Mouse (Mus musculus) heart, postnatal 14 days (tissue): ENCODE data around the gene Psen1. TPM values are rescaled to one million over a fixed set of nuclear protein-coding genes. Genes with fewer than 3 reads are reported as not detected.

Source experiments
- DNase-seq, 2 experiments: peaks; one replicate each; pipeline ENCODE4 v3.0.0; 2021 to 2022
- intact Hi-C: fragments of 180-260 bp; cut with DNase I; formaldehyde crosslinking; loops from one replicate; pipeline ENCODE4 v1.15.1; 2025
- long read RNA-seq, 2 experiments: library from polyadenylated mRNA; stranded (forward); transcript quantifications; one replicate each; pipeline ENCODE4 v2.0.0; 2021
- total RNA-seq, 2 experiments: library from RNA; stranded (reverse); gene quantifications; 2 replicates each; pipeline ENCODE4 v1.2.3; 2021

Gene Psen1
- 10 to 100 TPM; 31.7 to 37.3 TPM for total RNA-seq
- long read RNA-seq, experiment 1, transcript Psen1-201 (12 exons, 2,690 nt): major isoform, 27 of 30 reads
- long read RNA-seq, experiment 1, partial matches to known transcripts: 2 of 30 reads
- long read RNA-seq, experiment 1, other reads (novel, unspliced or antisense): 1 of 30 reads
- long read RNA-seq, experiment 2, transcript Psen1-201 (12 exons, 2,690 nt): major isoform, 36 of 46 reads
- long read RNA-seq, experiment 2, partial matches to known transcripts: 5 of 46 reads
- long read RNA-seq, experiment 2, other reads (novel, unspliced or antisense): 5 of 46 reads

- DNase-seq: peak; percentile 93 to 96
- intact Hi-C loops: no loop called here
Measured at GRCm38 (mm10) chr12:83687934-83688315, at the start of gene Psen1. Gene Psen1 (plus strand): TSS chr12:83688152.

DNA sequence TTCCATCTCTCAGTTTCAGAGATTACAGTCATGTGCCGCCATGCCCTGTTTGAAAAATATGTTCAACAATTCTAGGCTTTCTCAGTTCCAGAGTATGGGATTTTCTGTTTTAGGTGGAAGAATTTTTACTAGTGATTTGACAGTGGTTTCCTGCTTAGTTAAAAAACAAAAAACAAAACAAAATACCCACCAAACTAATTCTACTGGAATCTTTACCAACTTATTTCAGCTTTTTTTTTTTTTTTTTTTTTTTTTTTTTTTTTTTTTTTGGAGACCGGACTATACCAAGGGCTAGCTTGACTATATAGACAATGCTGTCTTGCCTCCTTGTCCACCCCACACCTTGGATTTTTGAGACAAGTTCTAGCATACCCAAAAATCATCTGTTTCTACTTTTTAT, 46.7 kb upstream of the Psen1 start:
- no peak for DNase-seq
- intact Hi-C loops: no loop called here

GRCm38 (mm10) chr12:83643116-83643515, 44.8 kb upstream of the Psen1 start:
- intact Hi-C loops: no loop called here
- DNase-seq: no peak

- DNase-seq: no peak
- intact Hi-C loops: no loop called here
Measured at GRCm38 (mm10) chr12:83650346-83650745, 37.6 kb upstream of the Psen1 start.

DNA sequence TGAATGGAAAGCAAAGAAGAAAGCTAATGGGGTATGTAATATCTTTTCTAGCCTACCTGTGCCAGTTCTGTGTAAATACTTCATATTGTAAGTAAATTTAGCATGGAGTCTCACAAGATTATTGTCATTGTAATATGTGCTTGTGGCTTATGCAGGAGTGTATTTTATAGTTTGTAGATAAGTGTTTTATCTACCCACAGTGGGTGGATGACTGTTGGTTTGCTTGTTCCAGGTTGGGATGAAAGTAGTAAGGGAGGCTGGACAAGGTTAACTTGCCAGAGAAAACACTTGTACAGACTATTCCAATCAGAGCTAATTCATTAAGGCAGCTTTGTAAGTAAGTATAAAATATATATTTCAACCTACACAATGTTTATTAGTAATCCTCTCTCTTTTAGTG, 36.5 kb upstream of the Psen1 start:
- intact Hi-C loops: no loop called here
- DNase-seq: no peak

DNA sequence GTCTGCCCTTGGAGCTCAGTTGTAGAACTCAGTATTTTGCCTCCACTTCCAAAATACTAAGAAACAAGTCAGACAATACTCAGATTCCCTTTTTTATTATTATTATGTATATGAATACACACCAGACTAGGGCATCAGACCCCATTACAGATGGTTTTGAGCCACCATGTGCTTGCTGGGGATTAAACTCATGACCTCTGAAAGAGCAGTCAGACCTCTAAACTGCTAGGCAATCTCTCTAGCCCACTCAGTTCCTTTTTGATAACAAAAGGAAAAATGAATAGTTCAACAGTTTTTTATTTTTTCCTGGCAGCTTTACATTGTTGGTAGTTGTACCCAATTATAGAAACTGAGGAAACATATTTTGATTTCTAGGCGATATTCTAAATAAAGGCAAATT, 2.5 kb upstream of the Psen1 start:
- DNase-seq: no peak
- intact Hi-C loops: no loop called here

- DNase-seq: no peak
- intact Hi-C loops: no loop called here
Measured at GRCm38 (mm10) chr12:83686575-83687350, 1.2 kb upstream of the Psen1 start.

GRCm38 (mm10) chr12:83688316-83689086, 549 bp downstream of the Psen1 start:
- intact Hi-C loops: no loop called here

DNA sequence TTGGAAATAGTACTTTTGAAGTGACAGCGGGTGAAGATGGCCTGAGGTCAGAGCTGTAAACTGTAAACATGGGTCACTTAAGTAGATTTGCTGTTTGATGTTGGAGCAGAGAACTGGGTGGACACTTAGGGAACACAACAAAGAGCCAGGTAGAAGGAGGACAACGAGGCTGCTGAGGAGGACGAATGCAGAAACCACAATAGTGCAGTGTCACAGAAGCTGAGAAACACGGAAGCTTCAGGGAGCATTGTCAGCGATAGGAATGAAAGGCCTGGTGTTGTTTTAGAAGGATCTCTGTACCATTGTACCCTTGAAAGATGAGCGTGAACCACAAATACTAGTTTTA, 1.1 kb downstream of the Psen1 start:
- no peak for DNase-seq
- intact Hi-C loops: no loop called here

More at GRCm38 (mm10) chr12:83688316-83689086, 549 bp downstream of the Psen1 start:
- no peak for DNase-seq

DNA sequence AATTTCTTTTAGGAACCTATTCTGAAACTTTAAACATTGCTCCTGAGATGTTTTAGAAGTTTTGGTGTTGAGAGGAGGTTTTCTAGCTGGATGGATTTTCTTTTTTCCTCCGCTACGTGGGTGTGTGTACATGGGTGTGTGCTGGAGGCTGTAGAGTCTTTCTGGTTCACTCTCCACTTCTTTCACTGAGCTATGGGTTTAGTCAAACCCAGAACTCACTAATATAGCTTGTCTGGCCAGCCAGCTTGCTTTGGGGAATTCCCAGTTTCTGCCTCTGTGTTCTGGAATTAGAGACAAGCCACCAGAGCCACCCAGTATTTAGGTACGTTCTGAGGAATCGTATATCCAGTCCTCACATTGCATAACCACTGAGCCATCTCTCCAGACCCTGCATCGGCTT, 6.1 kb downstream of the Psen1 start:
- intact Hi-C loops: no loop called here
- DNase-seq: no peak

DNA sequence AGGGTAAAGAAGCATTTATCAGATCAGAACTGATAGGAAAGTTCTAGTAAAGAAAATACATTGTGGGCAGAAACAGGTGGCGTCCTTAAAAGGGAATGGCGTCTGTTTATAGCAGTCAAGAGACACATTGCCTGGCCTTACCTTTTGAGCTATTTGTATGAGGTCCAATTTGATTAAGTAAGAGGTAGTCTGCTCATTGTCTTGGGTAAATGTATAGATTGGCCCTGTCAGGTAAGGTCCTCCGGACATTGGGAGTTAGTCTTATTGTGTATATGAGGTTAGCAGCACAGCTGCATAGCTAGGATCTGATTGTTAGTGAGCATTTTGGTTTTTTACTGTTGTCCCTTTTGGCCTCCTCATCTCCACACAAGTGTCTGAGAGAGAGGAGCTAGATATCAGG, 6.7 kb downstream of the Psen1 start:
- intact Hi-C loops: no loop called here

DNA sequence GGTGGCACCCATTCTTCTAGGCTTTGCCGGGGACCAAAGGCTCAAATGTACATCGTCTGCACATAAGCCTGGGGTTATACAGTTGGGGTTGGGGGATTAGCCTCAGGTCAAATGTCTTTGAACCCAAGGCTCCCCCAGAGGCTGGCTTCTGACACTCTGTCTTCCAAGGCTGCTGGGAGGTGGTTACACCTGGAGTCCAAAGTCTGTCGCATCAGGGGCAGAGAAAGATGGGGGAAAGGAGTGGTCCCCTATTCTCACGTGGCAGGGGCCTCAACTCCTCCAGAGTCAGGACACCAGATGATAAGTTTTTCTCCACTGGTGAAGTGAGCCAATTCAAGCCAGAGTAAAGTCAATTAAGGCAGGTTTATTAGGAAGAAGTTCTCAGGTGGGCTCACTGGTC, 10.7 kb downstream of the Psen1 start:
- intact Hi-C loops: no loop called here
- no peak for DNase-seq

More for the DNA sequence above, 6.7 kb downstream of the Psen1 start:
- DNase-seq: no peak

DNA sequence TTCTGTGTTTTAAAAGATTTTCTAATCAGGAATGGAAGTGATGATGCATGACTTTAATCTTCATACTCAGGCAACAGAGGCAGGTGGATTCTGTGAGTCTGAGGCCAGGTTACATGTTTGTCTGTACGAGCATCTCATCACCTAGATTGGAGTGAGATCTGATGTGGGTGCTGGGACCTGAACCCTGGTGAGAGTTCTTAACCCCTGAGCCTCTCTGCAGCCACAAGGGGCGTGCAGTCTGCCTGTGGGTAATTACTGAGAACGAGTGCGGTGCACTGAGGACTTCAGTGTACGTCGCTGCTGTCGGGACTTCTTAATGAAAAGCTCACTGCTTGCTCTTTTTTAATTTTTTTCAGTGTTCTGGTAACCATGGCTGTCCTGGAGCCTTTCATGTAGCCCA, 13.7 kb downstream of the Psen1 start:
- intact Hi-C loops: no loop called here
- no peak for DNase-seq

DNA sequence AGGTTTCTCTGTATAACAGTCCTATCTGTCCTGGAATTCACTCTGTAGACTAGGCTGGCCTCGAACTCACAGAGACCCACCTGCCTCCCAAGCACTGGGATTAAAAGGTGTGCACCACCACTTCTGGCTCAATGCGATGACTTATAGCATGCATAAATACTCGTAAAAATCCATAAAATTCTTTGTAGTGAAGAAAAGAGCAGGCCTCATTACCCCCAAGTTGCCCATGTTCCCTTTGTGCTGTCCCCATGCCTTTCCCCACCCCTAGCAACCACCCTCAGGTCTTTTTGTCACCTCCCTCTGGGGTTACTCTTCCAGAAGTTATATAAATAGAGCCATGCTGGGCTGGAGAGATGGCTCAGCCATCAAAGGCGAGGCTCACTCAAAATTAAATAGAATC, 14.8 kb downstream of the Psen1 start:
- DNase-seq: no peak
- intact Hi-C loops: no loop called here

DNA sequence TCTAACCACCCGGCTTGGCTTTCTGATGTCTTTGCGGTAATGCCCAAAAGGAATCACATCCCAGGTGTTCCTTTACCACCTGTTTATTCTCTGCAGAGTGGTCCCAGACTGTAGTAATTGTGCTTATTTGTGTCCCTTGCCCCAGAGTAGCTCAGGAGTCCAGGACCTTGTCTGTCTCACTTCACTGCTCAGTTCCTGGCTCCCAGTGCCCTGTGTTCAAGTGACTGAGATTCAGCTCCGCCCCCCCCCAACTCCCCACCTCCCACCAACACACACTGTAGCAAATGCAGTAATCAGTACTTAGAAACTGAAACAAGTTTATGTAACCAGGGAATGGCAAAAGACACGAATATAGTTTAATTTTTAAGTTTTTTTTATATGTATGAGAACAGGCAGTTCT, 19.0 kb downstream of the Psen1 start:
- DNase-seq: no peak
- intact Hi-C loops: no loop called here

GRCm38 (mm10) chr12:83708160-83709092, 20.5 kb downstream of the Psen1 start:
- intact Hi-C loops: no loop called here

GRCm38 (mm10) chr12:83709934-83710333, 22.0 kb downstream of the Psen1 start:
- intact Hi-C loops: loop anchor here (5.0 to 10.0 kb wide), 2 partner anchors 227 to 345 kb away; partner anchors contain the start of gene Acot3
- no peak for DNase-seq

More at GRCm38 (mm10) chr12:83708160-83709092, 20.5 kb downstream of the Psen1 start:
- no peak for DNase-seq

- peak; percentile 32 to 70 for DNase-seq
- intact Hi-C loops: loop anchor here (1.0 to 10.0 kb wide), 3 partner anchors 58 to 341 kb away; partner anchors contain the start of gene Acot3
Measured at GRCm38 (mm10) chr12:83713749-83714148, 25.8 kb downstream of the Psen1 start.

GRCm38 (mm10) chr12:83716416-83717184, 28.6 kb downstream of the Psen1 start:
- intact Hi-C loops: loop anchor here (10.0 kb wide), 1 partner anchor 338 kb away; the partner anchor contains the start of gene Acot3
- peak in 1 of 2 experiments; percentile 26 for DNase-seq
